Mouse (Mus musculus) midbrain, embryonic 15.5 days (tissue): ENCODE results near the gene Abcc12. TPM values are rescaled to one million over a fixed set of nuclear protein-coding genes. Genes with fewer than 3 reads are reported as not detected.
A peak's percentile ranks its signal among the peaks of the same experiment; 100 is the strongest.

Source experiments
- ATAC-seq: fragments of 200-750 bp; cut with Nextera tagmentation; replicated peaks from 2 replicates; pipeline ENCODE4 v1.8.0; 2017; ENCODE audit warnings: moderate TSS enrichment
- H3K27ac ChIP-seq: fragments of 300-500 bp; sonication (generic); 2 replicates; pipeline ENCODE4 v1.5.1; 2015; ENCODE audit warnings: mild to moderate bottlenecking, inconsistent platforms
- H3K27me3 ChIP-seq: fragments of 300-500 bp; sonication (generic); replicated peaks from 2 replicates; pipeline ENCODE4 v1.6.1; 2015; ENCODE audit warnings: inconsistent platforms
- H3K36me3 ChIP-seq: fragments of 300-500 bp; sonication (generic); replicated peaks from 2 replicates; pipeline ENCODE4 v1.6.1; 2015; ENCODE audit warnings: inconsistent platforms
- H3K4me1 ChIP-seq: fragments of 300-500 bp; sonication (generic); 2 replicates; pipeline ENCODE4 v1.6.1; 2015; ENCODE audit warnings: inconsistent platforms
- H3K4me2 ChIP-seq: fragments of 300-500 bp; sonication (generic); 2 replicates; pipeline ENCODE4 v1.6.1; 2015; ENCODE audit warnings: inconsistent platforms, mild to moderate bottlenecking, moderate library complexity
- H3K4me3 ChIP-seq: fragments of 300-500 bp; sonication (generic); 2 replicates; pipeline ENCODE4 v1.5.1; 2015; ENCODE audit warnings: mild to moderate bottlenecking, inconsistent platforms
- H3K9ac ChIP-seq: fragments of 300-500 bp; sonication (generic); 2 replicates; pipeline ENCODE4 v1.6.1; 2015; ENCODE audit warnings: mild to moderate bottlenecking, inconsistent platforms
- H3K9me3 ChIP-seq: fragments of 300-500 bp; sonication (generic); 2 replicates; pipeline ENCODE4 v1.6.1; 2016; ENCODE audit warnings: inconsistent platforms
- WGBS: fragments of 180-500 bp; shearing (Covaris S2); methylation state at CpG from one replicate; pipeline ENCODE4 v1.1.7; 2015; ENCODE audit warnings: mixed read lengths; 5-methylcytosine and 5-hydroxymethylcytosine counted together
- polyA plus RNA-seq: library from polyadenylated mRNA; unstranded; fragments of >200 nt; fragmentation: Nextera tagmentation; extraction: Ambion mirVana; gene quantifications from 2 replicates; pipeline ENCODE4 v1.2.1, GENCODE M21; 2015

Abcc12 gene
- polyA plus RNA-seq, 1 experiment from 2014 or later, result 0.06 TPM

DNA sequence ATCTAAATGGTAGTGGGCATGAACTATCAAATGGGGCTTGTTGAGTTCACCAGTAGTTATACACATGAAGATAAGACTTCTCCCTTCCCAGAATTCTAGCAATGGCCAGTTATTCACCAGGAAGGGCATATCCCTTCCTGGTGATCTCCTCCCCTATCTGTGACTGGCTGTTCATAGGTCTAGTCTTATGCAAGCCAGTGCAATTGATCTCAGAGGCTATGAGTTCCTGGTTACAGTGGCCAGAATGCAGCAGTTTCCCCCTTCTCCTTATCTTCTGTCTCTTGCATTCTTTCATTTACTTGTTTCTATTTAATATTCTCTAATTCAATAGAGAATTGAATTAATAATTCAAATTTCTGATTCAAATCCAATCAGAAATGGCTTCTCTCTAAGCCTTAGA, 96.2 kb downstream of the Abcc12 start:
- Histone ChIP-seq H3K4me3 (no peak overlapping the region), H3K9ac (no peak overlapping the region), H3K4me2 (no peak overlapping the region), H3K27ac (no peak overlapping the region), H3K36me3 (no peaks in the 10 kb centered on the region), H3K4me1 (no peaks in the 10 kb centered on the region), H3K27me3 (no peaks in the 10 kb centered on the region), H3K9me3 (no peaks in the 10 kb centered on the region)
- no peak for ATAC-seq

DNA sequence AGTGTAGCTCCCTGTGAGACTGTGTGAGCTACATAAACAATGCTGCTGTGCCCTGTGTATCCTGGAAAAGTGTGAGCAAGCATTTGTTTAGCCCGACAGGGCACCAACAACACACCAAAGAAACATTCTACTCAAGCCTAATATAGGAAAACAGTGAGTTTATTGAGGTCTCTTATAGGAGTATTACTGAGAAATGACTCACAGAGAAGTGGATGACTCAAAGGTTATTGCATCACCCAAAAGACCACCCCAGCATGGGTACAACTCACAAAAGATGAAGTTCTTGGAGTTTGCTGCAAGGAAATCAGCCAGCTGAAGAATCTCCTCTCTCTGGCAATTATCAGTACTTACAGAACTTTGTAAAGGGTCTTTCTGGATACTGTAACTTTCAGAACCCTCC, 98.4 kb downstream of the Abcc12 start:
- no peaks in the 10 kb centered on the region for H3K27me3 ChIP-seq
- no peak for ATAC-seq
- H3K4me2 ChIP-seq, result no peak overlapping the region
- no peak overlapping the region for H3K4me3 ChIP-seq
- no peak overlapping the region for H3K9ac ChIP-seq
- H3K36me3 ChIP-seq, result no peaks in the 10 kb centered on the region
- 91% methylated on average over 1 of the region's 1 CpGs for WGBS
- no peak overlapping the region for H3K27ac ChIP-seq
- H3K9me3 ChIP-seq, result no peaks in the 10 kb centered on the region
- H3K4me1 ChIP-seq, result no peaks in the 10 kb centered on the region

DNA sequence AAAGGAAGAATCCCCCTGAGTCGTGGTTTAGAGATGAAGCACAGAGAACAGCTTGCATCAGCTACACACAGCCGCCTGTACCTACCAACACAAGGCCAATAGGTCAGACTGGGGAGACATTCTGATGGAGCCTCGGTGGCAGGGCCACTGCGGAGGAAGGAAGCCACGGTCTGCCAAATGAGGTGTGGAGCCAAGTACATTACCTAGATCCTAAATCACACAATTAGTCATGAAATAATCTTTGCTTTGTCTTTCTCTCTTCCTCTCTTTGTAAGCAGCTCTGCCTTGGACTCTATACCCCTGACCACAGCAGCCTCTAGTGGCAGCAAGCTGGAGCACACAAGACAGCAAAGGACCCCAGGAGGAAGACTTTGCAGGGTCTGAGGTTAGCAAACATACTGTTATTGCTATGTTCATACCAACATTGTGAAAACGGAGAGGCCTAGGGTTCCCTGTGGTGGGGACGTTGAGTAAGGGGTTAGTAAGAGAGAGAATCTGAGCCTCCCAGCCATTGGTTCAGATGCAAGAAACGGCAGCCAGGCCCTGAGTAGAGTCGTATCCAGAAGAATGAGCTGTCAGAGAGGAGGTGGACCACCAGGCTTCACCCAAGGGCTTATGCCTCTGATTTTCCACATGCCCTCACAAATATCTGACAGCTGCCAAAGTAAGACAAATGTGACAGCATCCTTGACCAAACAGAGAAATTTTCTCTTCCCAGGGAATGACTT, 104.6 kb downstream of the Abcc12 start:
- no peaks in the 10 kb centered on the region for H3K27me3 ChIP-seq
- no peaks in the 10 kb centered on the region for H3K9me3 ChIP-seq
- no peak overlapping the region for H3K4me2 ChIP-seq
- no peak overlapping the region for H3K9ac ChIP-seq
- H3K4me1 ChIP-seq, result peaks cover 9% of the 10 kb centered on the region
- ATAC-seq, result peak; percentile 83
- peak overlapping the region; percentile 68; the same call in 1 of the 2 replicates for H3K27ac ChIP-seq
- WGBS, result 43% methylated on average over 9 of the region's 9 CpGs
- no peaks in the 10 kb centered on the region for H3K36me3 ChIP-seq
- H3K4me3 ChIP-seq, result no peak overlapping the region

DNA sequence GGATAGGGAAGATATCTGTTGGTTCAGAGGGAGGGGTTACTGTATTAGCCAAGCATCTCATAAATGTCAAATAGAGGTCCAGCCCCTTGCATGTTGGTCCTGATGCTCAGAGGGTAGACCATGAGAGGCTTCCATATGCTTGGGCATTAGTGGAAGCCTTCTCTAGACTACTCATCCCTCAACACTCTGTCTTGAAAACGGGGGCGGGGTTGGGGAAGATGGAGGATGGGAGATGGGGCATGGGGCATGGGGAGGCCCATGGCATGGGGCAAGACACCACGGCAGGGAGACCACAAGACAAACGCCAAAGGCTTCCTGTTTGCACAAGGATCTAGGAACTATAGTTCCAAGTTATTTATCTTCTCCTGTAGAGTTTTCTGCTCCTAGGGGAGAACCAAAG, 106.0 kb downstream of the Abcc12 start:
- Histone ChIP-seq H3K4me3 (no peak overlapping the region), H3K9me3 (no peaks in the 10 kb centered on the region)
- 96% methylated on average over 4 of the region's 4 CpGs for WGBS

DNA sequence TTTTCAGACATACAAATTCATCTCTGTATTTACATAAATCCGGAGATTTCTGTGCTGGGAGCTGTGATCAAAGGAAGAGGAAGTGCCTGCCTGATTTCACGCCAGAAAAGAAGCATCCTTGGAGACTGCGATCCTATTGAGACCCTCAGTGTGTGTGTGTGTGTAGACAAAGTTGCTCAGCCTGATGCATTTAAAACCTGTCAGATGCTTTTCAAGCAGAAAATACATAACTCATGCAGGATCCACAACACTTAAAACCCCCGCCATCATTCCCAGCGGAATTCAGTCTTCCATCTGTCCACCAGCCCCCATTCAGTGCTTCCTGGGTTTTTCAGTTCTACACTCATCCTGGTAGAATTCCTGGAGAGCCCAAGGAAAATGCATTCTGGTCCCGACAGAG, 107.4 kb downstream of the Abcc12 start:
- Histone ChIP-seq H3K27me3 (no peaks in the 10 kb centered on the region), H3K9me3 (no peaks in the 10 kb centered on the region), H3K27ac (peak overlapping the region; percentile 23; the same call in 1 of the 2 replicates), H3K4me3 (no peak overlapping the region), H3K4me2 (no peak overlapping the region), H3K9ac (no peak overlapping the region), H3K36me3 (no peaks in the 10 kb centered on the region), H3K4me1 (peaks cover 9% of the 10 kb centered on the region)
- peak; percentile 74 for ATAC-seq
- WGBS, result 25% methylated on average over 6 of the region's 6 CpGs

More for the DNA sequence above, 106.0 kb downstream of the Abcc12 start:
- Histone ChIP-seq H3K4me1 (peaks cover 9% of the 10 kb centered on the region), H3K36me3 (no peaks in the 10 kb centered on the region), H3K9ac (no peak overlapping the region), H3K27me3 (no peaks in the 10 kb centered on the region), H3K4me2 (no peak overlapping the region), H3K27ac (no peak overlapping the region)
- no peak for ATAC-seq

DNA sequence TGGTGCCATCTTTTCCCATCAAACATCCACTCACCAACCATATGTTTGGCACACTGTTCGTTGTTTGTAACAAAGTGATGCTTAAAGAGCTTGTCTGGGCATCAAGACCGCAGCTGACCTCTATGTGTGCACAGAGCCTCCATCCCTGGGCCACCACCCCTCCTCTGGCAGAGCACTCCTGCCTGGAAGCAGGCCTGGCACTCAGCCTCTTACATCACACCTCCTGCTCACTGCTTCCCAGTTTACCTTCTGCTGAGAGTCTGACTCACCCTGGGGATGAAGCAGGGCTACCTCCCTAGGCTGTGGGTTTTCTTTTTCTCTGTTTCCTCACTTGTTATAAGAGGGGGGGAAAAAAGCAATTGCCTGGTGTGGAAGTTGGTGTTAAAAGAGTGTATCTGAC, 109.8 kb downstream of the Abcc12 start:
- no peaks in the 10 kb centered on the region for H3K36me3 ChIP-seq
- no peak overlapping the region for H3K4me3 ChIP-seq
- WGBS, result 83% methylated on average over 2 of the region's 2 CpGs
- no peak overlapping the region for H3K27ac ChIP-seq
- H3K9ac ChIP-seq, result no peak overlapping the region
- H3K4me2 ChIP-seq, result no peak overlapping the region
- peaks cover 9% of the 10 kb centered on the region for H3K4me1 ChIP-seq
- ATAC-seq, result no peak
- H3K27me3 ChIP-seq, result no peaks in the 10 kb centered on the region
- H3K9me3 ChIP-seq, result no peaks in the 10 kb centered on the region

DNA sequence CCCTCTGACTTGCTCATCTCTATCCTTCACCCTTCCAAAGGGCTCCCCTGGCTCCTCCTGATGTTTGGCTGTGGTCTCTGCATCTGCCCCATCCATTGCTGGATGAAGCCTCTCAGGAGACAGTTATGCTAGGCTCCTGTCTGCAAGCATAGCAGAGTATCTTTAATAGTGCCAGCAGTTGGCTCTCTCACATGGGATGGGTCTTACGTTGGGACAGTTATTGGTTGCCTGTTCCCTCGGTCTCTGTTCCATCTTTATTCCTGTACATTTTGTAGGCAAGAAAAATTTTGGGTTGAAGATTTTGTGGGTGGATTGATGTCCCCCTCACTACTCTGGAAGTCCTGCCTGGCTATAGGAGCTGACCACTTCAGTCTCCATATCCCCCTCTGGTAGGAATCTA, 117.3 kb downstream of the Abcc12 start:
- Histone ChIP-seq H3K27ac (no peak overlapping the region), H3K36me3 (no peaks in the 10 kb centered on the region), H3K9me3 (no peaks in the 10 kb centered on the region), H3K4me1 (no peaks in the 10 kb centered on the region), H3K4me2 (no peak overlapping the region), H3K4me3 (no peak overlapping the region), H3K9ac (no peak overlapping the region), H3K27me3 (no peaks in the 10 kb centered on the region)
- 91% methylated on average over 2 of the region's 2 CpGs for WGBS
- no peak for ATAC-seq

DNA sequence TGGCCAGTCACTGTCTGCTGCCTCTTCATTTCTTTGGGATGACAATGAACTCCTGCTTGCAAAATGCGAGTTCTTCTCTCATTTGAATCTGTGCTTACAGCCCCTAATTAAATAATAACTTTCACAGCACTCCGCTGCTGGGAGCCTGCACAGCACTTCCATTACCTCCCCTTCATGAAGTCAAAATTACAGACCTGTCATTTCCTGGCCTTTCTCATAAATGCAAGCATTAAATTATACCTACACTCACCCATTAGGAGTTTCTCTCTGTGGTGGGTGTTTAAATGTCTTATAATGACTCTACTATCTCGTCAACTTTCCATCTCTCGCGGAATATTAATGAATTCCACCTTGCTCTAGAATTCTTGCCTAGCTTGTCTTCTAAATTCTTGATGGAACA, 120.1 kb downstream of the Abcc12 start:
- no peak for ATAC-seq
- H3K9ac ChIP-seq, result no peak overlapping the region
- H3K27ac ChIP-seq, result no peak overlapping the region
- H3K4me2 ChIP-seq, result no peak overlapping the region
- no peaks in the 10 kb centered on the region for H3K9me3 ChIP-seq
- WGBS, result 82% methylated on average over 5 of the region's 5 CpGs
- no peaks in the 10 kb centered on the region for H3K27me3 ChIP-seq
- no peaks in the 10 kb centered on the region for H3K36me3 ChIP-seq
- H3K4me1 ChIP-seq, result no peaks in the 10 kb centered on the region
- no peak overlapping the region for H3K4me3 ChIP-seq

DNA sequence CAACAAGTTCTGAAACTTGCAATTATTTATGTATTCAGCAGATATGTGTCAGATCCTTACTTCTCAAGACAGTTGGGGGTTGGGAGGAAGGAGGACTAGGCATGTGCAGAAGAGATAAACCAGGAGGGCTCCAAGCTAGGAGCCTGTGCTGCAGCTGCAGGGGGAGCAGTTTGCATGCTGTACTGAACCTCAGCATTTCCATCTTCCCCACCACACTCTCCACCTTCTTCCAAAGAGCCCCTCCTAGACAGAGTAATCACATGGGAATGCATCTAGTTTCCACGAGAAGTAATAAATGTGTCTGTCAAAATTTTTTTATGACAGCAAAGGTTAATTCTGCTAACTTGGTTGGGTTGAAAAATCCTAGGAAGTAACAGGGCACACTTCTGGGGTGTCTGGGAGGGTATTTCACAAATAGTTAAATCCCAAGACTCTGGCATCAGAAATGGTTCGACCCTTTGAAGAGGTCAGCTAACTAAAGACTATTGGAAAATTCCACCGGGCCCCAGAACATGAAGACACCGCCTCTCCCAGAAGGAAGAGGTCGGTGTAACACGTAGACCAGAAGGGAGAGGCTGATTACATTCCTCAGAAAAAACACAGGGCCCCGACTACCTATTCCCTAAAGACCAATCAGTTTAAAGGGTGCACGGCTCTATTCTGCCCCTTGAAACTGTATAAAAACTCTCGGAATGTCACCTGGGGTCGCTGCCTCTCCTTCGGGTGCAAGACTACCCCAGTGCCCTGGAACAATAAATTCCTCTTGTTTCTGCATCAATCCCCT, 126.6 kb downstream of the Abcc12 start:
- H3K4me2 ChIP-seq, result no peak overlapping the region
- no peak for ATAC-seq
- H3K9me3 ChIP-seq, result no peaks in the 10 kb centered on the region
- H3K36me3 ChIP-seq, result no peaks in the 10 kb centered on the region
- H3K9ac ChIP-seq, result no peak overlapping the region
- 83% methylated on average over 11 of the region's 11 CpGs for WGBS
- no peak overlapping the region; the same call in 1 of the 2 replicates for H3K27ac ChIP-seq
- H3K4me1 ChIP-seq, result peaks cover 6% of the 10 kb centered on the region; the same call in 1 of the 2 replicates
- no peaks in the 10 kb centered on the region for H3K27me3 ChIP-seq
- H3K4me3 ChIP-seq, result no peak overlapping the region

DNA sequence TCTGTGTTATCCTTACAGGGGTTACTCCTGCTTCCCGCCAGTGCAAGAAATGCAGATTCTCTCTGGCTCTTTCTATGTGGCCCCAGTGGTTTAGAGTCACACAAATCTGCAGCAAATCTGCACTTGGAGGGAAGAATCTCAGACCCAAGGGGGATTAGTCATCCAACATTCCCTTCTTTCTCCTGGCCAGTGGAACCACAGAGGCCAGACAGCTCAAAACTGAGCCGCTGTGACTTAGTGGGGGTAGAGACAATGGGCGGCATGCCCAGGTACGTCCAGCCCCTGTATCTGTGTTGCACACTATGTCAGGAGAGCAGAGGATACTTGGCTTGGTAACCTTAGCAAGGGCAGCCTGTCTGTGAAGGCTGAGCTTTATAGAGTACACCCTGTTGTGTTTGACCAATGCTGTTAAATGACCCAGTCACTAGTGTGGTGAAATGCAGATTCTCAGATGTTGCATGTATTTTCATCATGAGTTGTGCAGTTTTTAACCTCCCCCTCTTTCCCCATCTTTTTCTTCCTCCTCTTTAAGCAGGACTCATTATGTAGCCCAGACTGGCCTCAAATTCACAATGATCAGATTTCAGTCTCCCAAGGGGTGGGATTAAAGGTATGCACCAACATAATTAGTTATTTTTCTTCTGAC, 130.5 kb downstream of the Abcc12 start:
- Histone ChIP-seq H3K36me3 (no peaks in the 10 kb centered on the region), H3K4me3 (no peak overlapping the region), H3K9ac (no peak overlapping the region), H3K9me3 (no peaks in the 10 kb centered on the region), H3K27me3 (no peaks in the 10 kb centered on the region), H3K4me1 (peaks cover 9% of the 10 kb centered on the region), H3K27ac (no peak overlapping the region), H3K4me2 (no peak overlapping the region)
- 91% methylated on average over 4 of the region's 4 CpGs for WGBS
- ATAC-seq, result no peak

DNA sequence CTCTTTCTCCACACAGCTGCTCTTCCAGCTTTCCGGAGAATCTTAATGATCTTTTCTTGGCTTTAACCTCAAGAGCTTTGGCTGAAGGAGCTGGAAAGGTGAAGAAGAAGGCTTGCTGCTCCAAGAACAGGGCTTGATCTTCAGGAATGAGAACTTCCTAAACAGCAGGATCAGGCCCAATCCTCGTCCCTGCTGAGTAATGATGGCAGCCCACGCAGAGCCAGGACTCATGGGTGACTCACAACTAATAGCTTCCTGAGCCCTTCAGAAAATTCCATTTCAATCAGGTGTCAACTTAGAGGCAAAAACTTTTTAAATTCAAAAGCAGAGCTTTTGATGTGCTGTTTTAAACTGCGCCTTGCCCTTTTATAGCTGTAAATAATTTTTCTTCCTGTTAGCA, 135.0 kb downstream of the Abcc12 start:
- H3K9ac ChIP-seq, result no peak overlapping the region
- 88% methylated on average over 4 of the region's 4 CpGs for WGBS
- no peak overlapping the region for H3K27ac ChIP-seq
- H3K27me3 ChIP-seq, result no peaks in the 10 kb centered on the region
- no peak for ATAC-seq
- no peaks in the 10 kb centered on the region for H3K9me3 ChIP-seq
- H3K4me3 ChIP-seq, result no peak overlapping the region
- H3K4me2 ChIP-seq, result no peak overlapping the region
- no peaks in the 10 kb centered on the region for H3K36me3 ChIP-seq
- peaks cover 3% of the 10 kb centered on the region for H3K4me1 ChIP-seq

DNA sequence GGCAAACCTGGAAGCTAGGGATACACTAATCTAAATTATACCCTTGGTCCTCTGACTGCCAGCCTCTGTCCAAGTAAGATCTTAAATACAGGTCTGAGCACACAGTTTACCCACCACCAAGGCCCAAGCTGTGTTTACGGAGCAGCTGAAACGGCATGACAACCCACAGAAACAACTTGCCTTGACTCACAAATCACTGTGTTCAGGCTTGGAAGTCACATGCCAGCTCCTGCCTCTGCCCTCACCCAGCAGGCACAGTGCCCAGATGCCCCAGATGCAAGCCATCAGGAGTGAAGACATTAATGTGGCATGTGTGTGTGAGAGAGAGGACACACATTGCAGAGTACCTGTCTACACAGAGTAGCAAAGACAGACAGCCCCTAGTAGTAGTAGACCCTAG, 136.7 kb downstream of the Abcc12 start:
- H3K4me3 ChIP-seq, result no peak overlapping the region
- no peak overlapping the region for H3K9ac ChIP-seq
- H3K4me2 ChIP-seq, result no peak overlapping the region
- peaks cover 16% of the 10 kb centered on the region for H3K4me1 ChIP-seq
- WGBS, result 77% methylated on average over 2 of the region's 2 CpGs
- no peaks in the 10 kb centered on the region for H3K27me3 ChIP-seq
- no peaks in the 10 kb centered on the region for H3K9me3 ChIP-seq
- ATAC-seq, result no peak
- H3K27ac ChIP-seq, result no peak overlapping the region
- H3K36me3 ChIP-seq, result no peaks in the 10 kb centered on the region
